Mouse (Mus musculus) MEL (cell line): ENCODE results near the gene Esr1. TPM values are rescaled to one million over a fixed set of nuclear protein-coding genes. Genes with fewer than 3 reads are reported as not detected.

Source experiments
- DNase-seq: peaks from one replicate; pipeline ENCODE4 v3.0.0; 2011; ENCODE audit warnings: low read depth, low spot score
- H3K27ac ChIP-seq: 2 replicates; pipeline ENCODE4 v1.5.1; 2012; ENCODE audit warnings: low read depth, mild to moderate bottlenecking, control low read depth, low read length, moderate library complexity; ENCODE audit not compliant: control insufficient read depth
- H3K27me3 ChIP-seq, 2 experiments: fragments of 150-350 bp in 1 of 2; sonication (generic) in 1 of 2; 2 replicates each; pipeline ENCODE4 v1.6.1; 2012; ENCODE audit warnings: low read length in 2 of 2, mild to moderate bottlenecking in 2 of 2, improper control_type of control experiment in 1 of 2, moderate library complexity in 1 of 2; ENCODE audit not compliant: insufficient read depth in 2 of 2, control insufficient read depth in 1 of 2
- H3K36me3 ChIP-seq, 2 experiments: 2 replicates each; pipeline ENCODE4 v1.6.1; 2012 to 2014; ENCODE audit warnings: low read length in 2 of 2, improper control_type of control experiment in 1 of 2, inconsistent platforms in 1 of 2, mild to moderate bottlenecking in 1 of 2; ENCODE audit not compliant: insufficient read depth in 2 of 2, control insufficient read depth in 1 of 2
- H3K4me1 ChIP-seq, 2 experiments: fragments of 150-350 bp in 1 of 2; sonication (generic) in 1 of 2; 2 replicates each; pipeline ENCODE4 v1.6.1; 2012; ENCODE audit warnings: low read length in 2 of 2, improper control_type of control experiment in 1 of 2, mild to moderate bottlenecking in 1 of 2; ENCODE audit not compliant: insufficient read depth in 2 of 2, control insufficient read depth in 1 of 2
- H3K4me3 ChIP-seq, 2 experiments: fragments of 150-350 bp in 1 of 2; sonication (generic) in 1 of 2; 2 replicates each; pipeline ENCODE4 v1.5.1; 2012; ENCODE audit warnings: low read depth in 2 of 2, low read length in 2 of 2, mild to moderate bottlenecking in 2 of 2, moderate library complexity in 2 of 2, control low read depth in 1 of 2, improper control_type of control experiment in 1 of 2; ENCODE audit not compliant: control insufficient read depth in 1 of 2, insufficient read depth in 1 of 2
- H3K79me2 ChIP-seq: 2 replicates; pipeline ENCODE4 v1.6.1; 2012; ENCODE audit warnings: mild to moderate bottlenecking, low read length, moderate library complexity; ENCODE audit not compliant: control insufficient read depth, poor library complexity, insufficient read depth
- H3K9ac ChIP-seq: 2 replicates; pipeline ENCODE4 v1.6.1; 2012; ENCODE audit warnings: low read depth, mild to moderate bottlenecking, control low read depth, low read length, moderate library complexity; ENCODE audit not compliant: control insufficient read depth, poor library complexity, severe bottlenecking
- H3K9me3 ChIP-seq: fragments of 150-350 bp; sonication (generic); replicated peaks from 2 replicates; pipeline ENCODE4 v1.6.1; 2012; ENCODE audit warnings: mild to moderate bottlenecking, low read length, improper control_type of control experiment, moderate library complexity; ENCODE audit not compliant: insufficient read depth
- BHLHE40 ChIP-seq: IDR thresholded peaks from 2 replicates; pipeline ENCODE4 v1.6.1; 2012; ENCODE audit warnings: low read depth, mild to moderate bottlenecking, inconsistent platforms, low read length, improper control_type of control experiment, borderline replicate concordance
- CHD2 ChIP-seq: IDR thresholded peaks from 2 replicates; pipeline ENCODE4 v1.6.1; 2011; ENCODE audit warnings: low read length, improper control_type of control experiment
- CTCF ChIP-seq, 3 experiments: IDR thresholded peaks in 2 of 3; conservative IDR thresholded peaks in 1 of 3; 2 replicates each; pipeline ENCODE4 v1.5.1; 2011 to 2012; ENCODE audit warnings: low read length in 3 of 3, low read depth in 2 of 3, mild to moderate bottlenecking in 2 of 3, improper control_type of control experiment in 1 of 3, inconsistent platforms in 1 of 3, mixed read lengths in 1 of 3, moderate library complexity in 1 of 3; ENCODE audit not compliant: control insufficient read depth in 1 of 3, insufficient read depth in 1 of 3, poor library complexity in 1 of 3, severe bottlenecking in 1 of 3
- E2F4 ChIP-seq: IDR thresholded peaks from 2 replicates; pipeline ENCODE4 v1.6.1; 2011; ENCODE audit warnings: low read depth, low read length, improper control_type of control experiment, borderline replicate concordance
- ELF1 ChIP-seq: IDR thresholded peaks from 2 replicates; pipeline ENCODE4 v1.6.1; 2014; ENCODE audit warnings: low read depth, mild to moderate bottlenecking, inconsistent platforms, low read length, improper control_type of control experiment, moderate library complexity
- ETS1 ChIP-seq: IDR thresholded peaks from 2 replicates; pipeline ENCODE4 v1.6.1; 2012; ENCODE audit warnings: low read depth, mild to moderate bottlenecking, inconsistent platforms, low read length, improper control_type of control experiment, moderate library complexity
- KAT2A ChIP-seq: conservative IDR thresholded peaks from 2 replicates; pipeline ENCODE4 v1.6.1; 2012; ENCODE audit warnings: low read depth, low read length, improper control_type of control experiment, inconsistent platforms
- MAZ ChIP-seq: IDR thresholded peaks from 2 replicates; pipeline ENCODE4 v1.6.1; 2012; ENCODE audit warnings: low read depth, mild to moderate bottlenecking, inconsistent platforms, low read length, improper control_type of control experiment
- MEF2A ChIP-seq: IDR thresholded peaks from 2 replicates; pipeline ENCODE4 v1.6.1; 2014; ENCODE audit warnings: low read depth, mild to moderate bottlenecking, inconsistent platforms, low read length, improper control_type of control experiment; ENCODE audit not compliant: poor library complexity, insufficient replicate concordance, severe bottlenecking; ENCODE audit errors: extremely low read depth
- MYB ChIP-seq: IDR thresholded peaks from 2 replicates; pipeline ENCODE4 v1.6.1; 2011; ENCODE audit warnings: mild to moderate bottlenecking, low read depth, low read length, improper control_type of control experiment
- MYC ChIP-seq: IDR thresholded peaks from 2 replicates; pipeline ENCODE4 v1.6.1; 2011; ENCODE audit warnings: low read depth, mild to moderate bottlenecking, low read length, improper control_type of control experiment, moderate library complexity
- NRF1 ChIP-seq: IDR thresholded peaks from 2 replicates; pipeline ENCODE4 v1.6.1; 2014; ENCODE audit warnings: low read depth, mild to moderate bottlenecking, inconsistent platforms, low read length, improper control_type of control experiment, moderate library complexity; ENCODE audit not compliant: poor library complexity, insufficient read depth, severe bottlenecking
- POLR2A ChIP-seq, 2 experiments: IDR thresholded peaks; 2 replicates each; pipeline ENCODE4 v1.6.1; 2011 to 2012; ENCODE audit warnings: low read length in 2 of 2, mild to moderate bottlenecking in 2 of 2, control low read depth in 1 of 2, improper control_type of control experiment in 1 of 2, low read depth in 1 of 2, moderate library complexity in 1 of 2; ENCODE audit not compliant: control insufficient read depth in 1 of 2, insufficient read depth in 1 of 2, poor library complexity in 1 of 2
- RCOR1 ChIP-seq: IDR thresholded peaks from 2 replicates; pipeline ENCODE4 v1.6.1; 2012; ENCODE audit warnings: low read depth, mild to moderate bottlenecking, inconsistent platforms, low read length, improper control_type of control experiment
- SIN3A ChIP-seq: IDR thresholded peaks from 2 replicates; pipeline ENCODE4 v1.6.1; 2012; ENCODE audit warnings: low read length, improper control_type of control experiment, inconsistent platforms
- TBP ChIP-seq: IDR thresholded peaks from 2 replicates; pipeline ENCODE4 v1.8.0; 2011; ENCODE audit warnings: low read depth, low read length, improper control_type of control experiment
- TCF12 ChIP-seq: IDR thresholded peaks from 2 replicates; pipeline ENCODE4 v1.6.1; 2014; ENCODE audit warnings: low read depth, mild to moderate bottlenecking, inconsistent platforms, low read length, improper control_type of control experiment, moderate library complexity
- USF1 ChIP-seq: IDR thresholded peaks from 2 replicates; pipeline ENCODE4 v1.6.1; 2014; ENCODE audit warnings: low read depth, mild to moderate bottlenecking, inconsistent platforms, low read length, improper control_type of control experiment, moderate library complexity
- USF2 ChIP-seq, 2 experiments: IDR thresholded peaks; 2 replicates each; pipeline ENCODE4 v1.6.1; 2011 to 2012; ENCODE audit warnings: improper control_type of control experiment in 2 of 2, low read length in 2 of 2, borderline replicate concordance in 1 of 2, inconsistent platforms in 1 of 2, low read depth in 1 of 2, mild to moderate bottlenecking in 1 of 2; ENCODE audit not compliant: insufficient read depth in 1 of 2
- ZC3H11A ChIP-seq: IDR thresholded peaks from 2 replicates; pipeline ENCODE4 v1.6.1; 2012; ENCODE audit warnings: low read depth, mild to moderate bottlenecking, inconsistent platforms, low read length, improper control_type of control experiment
- ZKSCAN1 ChIP-seq: IDR thresholded peaks from 2 replicates; pipeline ENCODE4 v1.6.1; 2012; ENCODE audit warnings: low read depth, mild to moderate bottlenecking, inconsistent platforms, low read length, improper control_type of control experiment, moderate library complexity
- ZMIZ1 ChIP-seq: IDR thresholded peaks from 2 replicates; pipeline ENCODE4 v1.6.1; 2012; ENCODE audit warnings: low read depth, mild to moderate bottlenecking, inconsistent platforms, low read length, improper control_type of control experiment, moderate library complexity
- polyA plus RNA-seq, 2 experiments: library from polyadenylated mRNA; stranded (reverse) in 1 of 2; unstranded in 1 of 2; fragments of >175 nt in 1 of 2; fragments of >200 nt in 1 of 2; gene quantifications; 2 replicates each; pipeline versions ENCODE4 v1.2.1 to v1.2.4; 2012; ENCODE audit warnings: low replicate concordance in 2 of 2, low read depth in 1 of 2; ENCODE audit not compliant: insufficient read length in 2 of 2, insufficient read depth in 1 of 2, missing spikeins in 1 of 2
- total RNA-seq: library from RNA; depleted of rRNA; stranded (reverse); fragments of 300-350 nt; gene quantifications from 2 replicates; pipeline ENCODE4 v1.2.3, GENCODE M21; 2012

Gene Esr1
- total and polyA plus RNA-seq, 3 experiments, result 0.65 to 0.69 TPM; not detected in 1

- Histone ChIP-seq H3K4me1 (no peaks in the 10 kb centered on the region), H3K36me3 (no peaks in the 10 kb centered on the region), H3K27me3 (no peaks in the 10 kb centered on the region), H3K9me3 (no peaks in the 10 kb centered on the region), H3K9ac (no peak overlapping the region), H3K27ac (no peak overlapping the region), H3K79me2 (no peaks in the 10 kb centered on the region), H3K4me3 (no peak overlapping the region)
- DNase-seq, result no peak
- TF ChIP-seq TBP (no peak), E2F4 (no peak), POLR2A (IDR thresholded peaks at IDR 0.05; ENCODE audit: control insufficient read depth in 1 of 2, insufficient read depth in 1 of 2, low read depth in 1 of 2, low read length in 2 of 2, poor library complexity in 1 of 2) (no peak), USF2 (IDR thresholded peaks at IDR 0.05; ENCODE audit: borderline replicate concordance in 1 of 2, insufficient read depth in 1 of 2, low read depth in 1 of 2, low read length in 2 of 2) (no peak), NRF1 (no peak), RCOR1 (no peak), CHD2 (no peak), CTCF (IDR thresholded peaks at IDR 0.05 in 2 of 3, conservative IDR thresholded peaks at IDR 0.05 in 1 of 3; ENCODE audit: control insufficient read depth in 1 of 3, insufficient read depth in 1 of 3, low read depth in 2 of 3, low read length in 3 of 3, poor library complexity in 1 of 3, severe bottlenecking in 1 of 3) (no peak), BHLHE40 (no peak), SIN3A (no peak), TCF12 (no peak), ZMIZ1 (no peak), MYB (no peak), ZC3H11A (no peak), KAT2A (no peak), MYC (no peak), MEF2A (no peak), ETS1 (no peak)
Measured at GRCm38 (mm10) chr10:4683711-4684265, 72.4 kb downstream of the Esr1 start.

- Histone ChIP-seq H3K27ac (no peak overlapping the region), H3K36me3 (no peaks in the 10 kb centered on the region), H3K79me2 (no peaks in the 10 kb centered on the region), H3K4me3 (no peak overlapping the region), H3K9me3 (no peaks in the 10 kb centered on the region), H3K4me1 (no peaks in the 10 kb centered on the region), H3K27me3 (no peaks in the 10 kb centered on the region), H3K9ac (no peak overlapping the region)
- TF ChIP-seq TCF12, result no peak
- no peak for TF ChIP-seq ELF1
- no peak for TF ChIP-seq E2F4
- TF ChIP-seq USF2 (IDR thresholded peaks at IDR 0.05; ENCODE audit: borderline replicate concordance in 1 of 2, insufficient read depth in 1 of 2, low read depth in 1 of 2, low read length in 2 of 2), result no peak
- no peak for TF ChIP-seq MEF2A
- no peak for TF ChIP-seq ZKSCAN1
- no peak for TF ChIP-seq USF1
- no peak for TF ChIP-seq SIN3A
- no peak for TF ChIP-seq MAZ
- DNase-seq, result no peak
Measured at GRCm38 (mm10) chr10:4694336-4694865, 83.0 kb downstream of the Esr1 start.
